Mouse (Mus musculus): Measurements from ENCODE around the gene Sec24c. TPM values are rescaled to one million over a fixed set of nuclear protein-coding genes. Genes with fewer than 3 reads are reported as not detected.
"Not testable (repeated sequence)": the region's sequence is repeated elsewhere in the genome, so short reads cannot be mapped to it uniquely, and the experiment has no call there.

Sec24c gene
- polyA plus RNA-seq, 1 experiment from 2014 or later, result 93.8 TPM

- 79% methylated on average over 3 of the region's 3 CpGs for WGBS
- Histone ChIP-seq H3K4me1 (ENCODE audit: control insufficient read depth, insufficient read depth, low read length) (peaks cover 42% of the 10 kb centered on the region), H3K27ac (ENCODE audit: low read depth, low read length) (no peak overlapping the region), H3K27me3 (ENCODE audit: control insufficient read depth, insufficient read depth, low read length) (no peaks in the 10 kb centered on the region), H3K9ac (ENCODE audit: low read depth, low read length) (no peak overlapping the region), H3K4me2 (replicated peaks; ENCODE audit: low read depth, low read length) (no peak overlapping the region), H3K36me3 (ENCODE audit: control insufficient read depth, insufficient read depth, low read length) (peaks cover 23% of the 10 kb centered on the region), H3K4me3 (ENCODE audit: low read length) (no peak overlapping the region), H3K9me3 (ENCODE audit: control insufficient read depth, low read length) (no peaks in the 10 kb centered on the region)
- no peak for ATAC-seq (ENCODE audit: low FRiP score, low TSS enrichment)
These were observed 26.3 kb downstream of the Sec24c start for GRCm38 (mm10) chr14:20700362-20700761.

- Histone ChIP-seq H3K4me2 (replicated peaks; ENCODE audit: low read depth, low read length) (peak overlapping the region; percentile 63), H3K9ac (ENCODE audit: low read depth, low read length) (peak overlapping the region; percentile 89; the same call in 1 of the 2 replicates), H3K4me1 (ENCODE audit: control insufficient read depth, insufficient read depth, low read length) (peaks cover 35% of the 10 kb centered on the region), H3K27me3 (ENCODE audit: control insufficient read depth, insufficient read depth, low read length) (no peaks in the 10 kb centered on the region), H3K4me3 (ENCODE audit: low read length) (peak overlapping the region; percentile 90), H3K9me3 (ENCODE audit: control insufficient read depth, low read length) (no peaks in the 10 kb centered on the region), H3K27ac (ENCODE audit: low read depth, low read length) (no peak overlapping the region), H3K36me3 (ENCODE audit: control insufficient read depth, insufficient read depth, low read length) (peaks cover 23% of the 10 kb centered on the region)
- no peak for ATAC-seq (ENCODE audit: low FRiP score, low TSS enrichment)
- WGBS, result 78% methylated on average over 8 of the region's 8 CpGs
These were observed 27.4 kb downstream of the Sec24c start for GRCm38 (mm10) chr14:20701554-20701953.

- peak; percentile 21 for ATAC-seq (ENCODE audit: low FRiP score, low TSS enrichment)
- Histone ChIP-seq H3K27ac (ENCODE audit: low read depth, low read length) (peak overlapping the region; percentile 90), H3K4me3 (ENCODE audit: low read length) (peak overlapping the region; percentile 90), H3K9me3 (ENCODE audit: control insufficient read depth, low read length) (no peaks in the 10 kb centered on the region), H3K36me3 (ENCODE audit: control insufficient read depth, insufficient read depth, low read length) (peaks cover 23% of the 10 kb centered on the region), H3K4me1 (ENCODE audit: control insufficient read depth, insufficient read depth, low read length) (peaks cover 29% of the 10 kb centered on the region), H3K4me2 (replicated peaks; ENCODE audit: low read depth, low read length) (peak overlapping the region; percentile 63), H3K27me3 (ENCODE audit: control insufficient read depth, insufficient read depth, low read length) (no peaks in the 10 kb centered on the region), H3K9ac (ENCODE audit: low read depth, low read length) (peak overlapping the region; percentile 89)
- 15% methylated on average over 15 of the region's 15 CpGs for WGBS
These were observed 28.1 kb downstream of the Sec24c start for GRCm38 (mm10) chr14:20702096-20702740.

- Histone ChIP-seq H3K9me3 (ENCODE audit: control insufficient read depth, low read length) (no peaks in the 10 kb centered on the region), H3K4me3 (ENCODE audit: low read length) (peak within 1 kb of the TSS; percentile 90), H3K4me2 (replicated peaks; ENCODE audit: low read depth, low read length) (peak within 1 kb of the TSS; percentile 63), H3K4me1 (ENCODE audit: control insufficient read depth, insufficient read depth, low read length) (peaks cover 23% of the 10 kb centered on the region), H3K27ac (ENCODE audit: low read depth, low read length) (peak within 1 kb of the TSS; percentile 90), H3K27me3 (ENCODE audit: control insufficient read depth, insufficient read depth, low read length) (no peaks in the 10 kb centered on the region), H3K36me3 (ENCODE audit: control insufficient read depth, insufficient read depth, low read length) (peaks cover 21% of the 10 kb centered on the region), H3K9ac (ENCODE audit: low read depth, low read length) (peak within 1 kb of the TSS; percentile 89)
- under 1% methylated on average over 61 of the region's 61 CpGs for WGBS
- peak; percentile 72 for ATAC-seq (ENCODE audit: low FRiP score, low TSS enrichment)
These were observed 28.8 kb downstream of the Sec24c start, which contains the start of gene Chchd1 for GRCm38 (mm10) chr14:20702741-20703381. Chchd1 (plus strand) TSS chr14:20703006.

- not testable (repeated sequence) for H3K9me3 ChIP-seq (ENCODE audit: control insufficient read depth, low read length); H3K27me3 ChIP-seq (ENCODE audit: control insufficient read depth, insufficient read depth, low read length); ATAC-seq (ENCODE audit: low FRiP score, low TSS enrichment)
- 11% methylated on average over 8 of the region's 8 CpGs for WGBS
- H3K4me1 ChIP-seq (ENCODE audit: control insufficient read depth, insufficient read depth, low read length), result peaks cover 23% of the 10 kb centered on the region
- H3K9ac ChIP-seq (ENCODE audit: low read depth, low read length), result peak overlapping the region; percentile 89
- H3K27ac ChIP-seq (ENCODE audit: low read depth, low read length), result peak overlapping the region; percentile 90
- H3K36me3 ChIP-seq (ENCODE audit: control insufficient read depth, insufficient read depth, low read length), result peaks cover 17% of the 10 kb centered on the region
- peak overlapping the region; percentile 63 for H3K4me2 ChIP-seq (replicated peaks; ENCODE audit: low read depth, low read length)
- H3K4me3 ChIP-seq (ENCODE audit: low read length), result peak overlapping the region; percentile 90
These were observed 29.4 kb downstream of the Sec24c start for GRCm38 (mm10) chr14:20703461-20703860.

GRCm38 (mm10) chr14:20707201-20708190 is 33.4 kb downstream of the Sec24c start, which contains the start of gene Zswim8:
Zswim8 (plus strand) TSS chr14:20707552.
- Histone ChIP-seq H3K27ac (ENCODE audit: low read depth, low read length) (peak within 1 kb of the TSS; percentile 79; the same call in 1 of the 2 replicates), H3K4me1 (ENCODE audit: control insufficient read depth, insufficient read depth, low read length) (peaks cover 19% of the 10 kb centered on the region), H3K36me3 (ENCODE audit: control insufficient read depth, insufficient read depth, low read length) (peaks cover 33% of the 10 kb centered on the region), H3K4me3 (ENCODE audit: low read length) (peak within 1 kb of the TSS; percentile 97), H3K9me3 (ENCODE audit: control insufficient read depth, low read length) (no peaks in the 10 kb centered on the region), H3K27me3 (ENCODE audit: control insufficient read depth, insufficient read depth, low read length) (no peaks in the 10 kb centered on the region), H3K9ac (ENCODE audit: low read depth, low read length) (peak within 1 kb of the TSS; percentile 97), H3K4me2 (replicated peaks; ENCODE audit: low read depth, low read length) (peak within 1 kb of the TSS; percentile 69)
- ATAC-seq (ENCODE audit: low FRiP score, low TSS enrichment), result peak; percentile 95
- WGBS, result 1% methylated on average over 54 of the region's 80 CpGs

GRCm38 (mm10) chr14:20708239-20708638 is 34.1 kb downstream of the Sec24c start:
- Histone ChIP-seq H3K36me3 (ENCODE audit: control insufficient read depth, insufficient read depth, low read length) (peaks cover 41% of the 10 kb centered on the region), H3K9me3 (ENCODE audit: control insufficient read depth, low read length) (no peaks in the 10 kb centered on the region), H3K4me3 (ENCODE audit: low read length) (peak overlapping the region; percentile 97), H3K4me1 (ENCODE audit: control insufficient read depth, insufficient read depth, low read length) (peaks cover 19% of the 10 kb centered on the region), H3K9ac (ENCODE audit: low read depth, low read length) (peak overlapping the region; percentile 97), H3K4me2 (replicated peaks; ENCODE audit: low read depth, low read length) (peak overlapping the region; percentile 69), H3K27ac (ENCODE audit: low read depth, low read length) (no peak overlapping the region), H3K27me3 (ENCODE audit: control insufficient read depth, insufficient read depth, low read length) (no peaks in the 10 kb centered on the region)
- ATAC-seq (ENCODE audit: low FRiP score, low TSS enrichment), result no peak
- WGBS, result 10% methylated on average over 10 of the region's 10 CpGs

GRCm38 (mm10) chr14:20713832-20714231 is 39.7 kb downstream of the Sec24c start:
- Histone ChIP-seq H3K9ac (ENCODE audit: low read depth, low read length) (no peak overlapping the region), H3K27ac (ENCODE audit: low read depth, low read length) (no peak overlapping the region), H3K4me1 (ENCODE audit: control insufficient read depth, insufficient read depth, low read length) (peaks cover 9% of the 10 kb centered on the region), H3K4me3 (ENCODE audit: low read length) (no peak overlapping the region), H3K36me3 (ENCODE audit: control insufficient read depth, insufficient read depth, low read length) (peaks cover 84% of the 10 kb centered on the region), H3K4me2 (replicated peaks; ENCODE audit: low read depth, low read length) (no peak overlapping the region), H3K27me3 (ENCODE audit: control insufficient read depth, insufficient read depth, low read length) (no peaks in the 10 kb centered on the region), H3K9me3 (ENCODE audit: control insufficient read depth, low read length) (no peaks in the 10 kb centered on the region)
- ATAC-seq (ENCODE audit: low FRiP score, low TSS enrichment), result no peak
- 86% methylated on average over 11 of the region's 11 CpGs for WGBS
